Mouse (Mus musculus): ENCODE measurements around the gene Jak3.

Jak3 gene

GRCm38 (mm10) chr8:71676020-71676741 is at the start of gene Jak3:
Gene Jak3, plus strand, starts transcription at chr8:71676296.
- DNase-seq (ENCODE audit: low spot score) = peak; percentile 39

GRCm38 (mm10) chr8:71626753-71627152 is 49.3 kb upstream of the Jak3 start:
- no peak for DNase-seq (ENCODE audit: low spot score)

GRCm38 (mm10) chr8:71627265-71628099 is 48.6 kb upstream of the Jak3 start:
- no peak for DNase-seq (ENCODE audit: low spot score)

GRCm38 (mm10) chr8:71628396-71629095 is 47.5 kb upstream of the Jak3 start:
- no peak for DNase-seq (ENCODE audit: low spot score)

GRCm38 (mm10) chr8:71629096-71629697 is 46.9 kb upstream of the Jak3 start:
- DNase-seq (ENCODE audit: low spot score) = peak; percentile 85

- no peak for DNase-seq (ENCODE audit: low spot score)
Observed at GRCm38 (mm10) chr8:71629781-71630212, 46.3 kb upstream of the Jak3 start.

GRCm38 (mm10) chr8:71630761-71631160 is 45.3 kb upstream of the Jak3 start:
- no peak for DNase-seq (ENCODE audit: low spot score)

- no peak for DNase-seq (ENCODE audit: low spot score)
Observed at GRCm38 (mm10) chr8:71631897-71632296, 44.2 kb upstream of the Jak3 start.

GRCm38 (mm10) chr8:71633164-71633563 is 42.9 kb upstream of the Jak3 start:
- peak; percentile 57 for DNase-seq (ENCODE audit: low spot score)

- no peak for DNase-seq (ENCODE audit: low spot score)
Observed at GRCm38 (mm10) chr8:71633981-71634667, 42.0 kb upstream of the Jak3 start.

- no peak for DNase-seq (ENCODE audit: low spot score)
Observed at GRCm38 (mm10) chr8:71637149-71638095, 38.7 kb upstream of the Jak3 start.

GRCm38 (mm10) chr8:71638321-71638720 is 37.8 kb upstream of the Jak3 start:
- DNase-seq (ENCODE audit: low spot score) = no peak

- DNase-seq (ENCODE audit: low spot score) = no peak
Observed at GRCm38 (mm10) chr8:71639318-71639717, 36.8 kb upstream of the Jak3 start.

- no peak for DNase-seq (ENCODE audit: low spot score)
Observed at GRCm38 (mm10) chr8:71645510-71645909, 30.6 kb upstream of the Jak3 start.

- no peak for DNase-seq (ENCODE audit: low spot score)
Observed at GRCm38 (mm10) chr8:71654600-71654999, 21.5 kb upstream of the Jak3 start.

- no peak for DNase-seq (ENCODE audit: low spot score)
Observed at GRCm38 (mm10) chr8:71657816-71658215, 18.3 kb upstream of the Jak3 start.

GRCm38 (mm10) chr8:71658515-71659049 is 17.5 kb upstream of the Jak3 start:
- DNase-seq (ENCODE audit: low spot score) = no peak

- DNase-seq (ENCODE audit: low spot score) = no peak
Observed at GRCm38 (mm10) chr8:71659751-71660150, 16.3 kb upstream of the Jak3 start.

- peak; percentile 69 for DNase-seq (ENCODE audit: low spot score)
Observed at GRCm38 (mm10) chr8:71660325-71661120, 15.6 kb upstream of the Jak3 start.
